Mouse (Mus musculus) heart, postnatal 36 days (tissue): ENCODE data around the gene Irx5. TPM values are rescaled to one million over a fixed set of nuclear protein-coding genes. Genes with fewer than 3 reads are reported as not detected.

Experiments used
- DNase-seq, 2 experiments: peaks; one replicate each; pipeline ENCODE4 v3.0.0; 2021 to 2022
- intact Hi-C: fragments of 180-260 bp; cut with DNase I; formaldehyde crosslinking; loops from one replicate; pipeline ENCODE4 v1.15.1; 2025
- total RNA-seq, 2 experiments: library from RNA; stranded (reverse); gene quantifications; 2 replicates each; pipeline ENCODE4 v1.2.3; 2021

Irx5 gene
- 10 to 100 TPM; 10.2 to 12.9 TPM for total RNA-seq

DNA sequence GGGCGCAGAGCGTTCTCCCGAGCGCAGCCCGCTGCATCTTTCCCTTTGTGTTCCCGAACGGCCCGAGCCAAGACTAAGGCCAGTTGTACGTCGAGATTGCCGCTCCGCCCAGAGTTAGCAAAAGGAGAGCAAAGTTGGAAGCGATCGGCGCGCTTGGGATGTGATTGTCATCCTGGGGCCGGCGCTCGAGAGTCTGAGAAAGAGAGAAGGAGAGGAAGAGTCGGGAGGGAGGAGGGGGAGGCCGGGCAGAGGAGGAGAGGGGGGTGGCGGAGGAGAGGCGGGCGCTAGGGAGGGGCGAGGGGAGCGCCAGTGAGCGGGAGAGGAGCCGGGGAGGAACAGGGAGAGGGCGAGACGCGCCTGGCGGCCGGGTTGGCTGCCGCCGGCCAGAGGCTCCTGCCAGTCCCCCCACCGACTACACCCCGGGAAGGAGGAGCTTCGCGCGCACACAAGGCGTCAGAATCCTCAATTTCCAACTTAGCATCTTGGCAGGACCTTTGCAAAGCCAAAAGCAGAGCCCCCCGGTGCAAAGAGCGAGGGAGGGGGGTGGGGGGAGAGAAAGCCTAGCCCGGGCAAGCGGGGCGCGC, at the start of gene Irx5:
Irx5 (plus strand) TSS at position 228 of the 584 bp plus-strand sequence.
- intact Hi-C loops: loop anchor here (5.0 to 10.0 kb wide), 4 partner anchors 390 to 1163 kb away; partner anchors contain the start of genes Aktip, Fto and Rpgrip1l
- peak; percentile 70 to 81 for DNase-seq

DNA sequence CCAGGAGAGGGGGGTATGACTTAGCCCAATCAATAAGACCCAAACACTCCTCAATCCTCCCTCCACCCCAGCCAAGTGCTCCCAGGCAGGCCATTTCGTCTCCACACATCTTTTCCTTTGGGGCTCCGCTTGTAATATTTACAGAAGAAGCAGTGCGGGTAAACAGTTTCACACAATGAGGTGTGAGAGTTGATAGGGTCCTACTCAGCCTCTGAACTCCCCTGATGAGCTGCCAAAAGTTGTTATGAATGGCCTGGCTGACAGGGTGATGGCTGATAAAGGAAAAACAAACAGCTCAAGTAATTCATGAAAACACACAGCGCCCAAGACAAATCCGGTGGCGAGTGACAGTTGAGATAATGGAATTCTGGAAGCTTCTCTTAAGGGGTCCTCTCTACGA, 45.2 kb upstream of the Irx5 start:
- intact Hi-C loops: no loop called here
- DNase-seq: no peak

DNA sequence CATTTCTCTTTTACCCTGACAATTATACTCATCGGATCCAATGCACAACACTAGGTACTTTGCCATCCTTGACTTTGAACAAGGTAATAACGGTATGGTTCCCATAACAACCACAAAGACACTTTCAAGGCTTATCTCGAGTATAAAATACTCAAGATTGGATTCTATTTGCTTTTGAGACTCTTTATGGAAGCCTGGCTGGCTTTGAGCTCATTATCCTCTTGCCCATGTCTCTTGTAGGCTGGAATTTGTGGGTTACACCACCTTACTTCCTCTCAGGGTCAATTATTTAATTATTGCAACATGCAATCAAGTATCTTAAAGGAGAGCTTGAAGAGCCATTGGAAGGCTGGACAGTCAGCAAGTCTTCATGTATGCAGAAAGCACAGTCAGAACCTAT, 43.7 kb upstream of the Irx5 start:
- no peak for DNase-seq
- intact Hi-C loops: no loop called here

DNA sequence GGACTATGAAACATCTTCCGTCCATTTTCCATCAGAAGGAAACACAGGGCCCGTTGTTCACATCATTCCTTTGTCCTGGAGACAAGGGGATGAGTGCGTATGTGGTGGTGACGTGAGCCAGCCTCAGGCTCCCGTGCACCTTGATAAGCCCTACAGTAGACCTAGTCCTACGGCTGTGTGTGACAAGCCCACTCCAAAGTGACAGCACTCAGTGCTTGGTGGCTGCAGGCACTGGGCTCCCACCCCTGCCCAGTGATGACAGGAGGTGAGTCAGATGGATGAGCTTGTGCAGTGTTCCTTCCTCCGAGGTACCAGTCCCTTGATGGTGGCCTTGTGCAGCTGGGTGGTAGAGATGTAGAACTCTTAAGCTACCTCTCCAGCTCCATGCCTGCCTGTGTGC, 33.7 kb upstream of the Irx5 start:
- intact Hi-C loops: no loop called here
- no peak for DNase-seq

DNA sequence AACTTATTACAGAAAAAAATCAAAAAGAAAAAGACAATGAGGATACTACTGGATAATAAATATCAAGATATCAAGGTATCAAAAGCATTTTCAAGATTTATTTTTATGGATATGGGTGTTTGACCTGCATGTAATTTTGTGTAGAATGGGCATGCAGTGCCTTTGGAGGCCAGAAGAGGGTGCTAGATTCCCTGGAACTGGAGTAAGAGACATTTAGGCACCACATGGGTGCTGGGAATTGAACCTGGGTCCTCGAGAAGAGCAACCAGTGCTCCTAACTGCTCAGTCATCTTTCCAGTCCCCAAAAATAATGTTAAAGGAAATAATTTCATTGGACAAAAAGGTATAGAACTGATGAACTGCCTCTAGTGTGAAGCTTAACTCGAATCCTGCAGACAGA, 30.2 kb upstream of the Irx5 start:
- intact Hi-C loops: no loop called here
- no peak for DNase-seq

DNA sequence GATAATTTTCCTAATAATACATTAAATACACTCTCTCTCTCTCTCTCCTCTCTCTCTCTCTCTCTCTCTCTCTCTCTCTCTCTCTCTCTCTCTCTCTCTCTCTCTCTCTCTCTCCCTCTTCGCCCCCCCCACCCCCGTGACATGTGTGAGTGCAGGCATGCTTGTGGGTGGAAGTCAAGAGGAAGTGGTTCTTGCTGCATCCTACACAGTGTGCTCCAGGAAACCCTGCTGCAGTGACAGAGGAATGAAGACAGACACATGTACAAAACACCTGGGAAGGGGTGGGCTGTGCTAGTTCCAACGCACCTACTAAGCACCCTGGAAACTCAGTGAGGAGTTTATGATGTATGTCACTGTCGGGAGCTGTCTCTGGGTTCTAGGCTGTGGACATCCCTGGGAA, 28.2 kb upstream of the Irx5 start:
- intact Hi-C loops: no loop called here
- no peak for DNase-seq

DNA sequence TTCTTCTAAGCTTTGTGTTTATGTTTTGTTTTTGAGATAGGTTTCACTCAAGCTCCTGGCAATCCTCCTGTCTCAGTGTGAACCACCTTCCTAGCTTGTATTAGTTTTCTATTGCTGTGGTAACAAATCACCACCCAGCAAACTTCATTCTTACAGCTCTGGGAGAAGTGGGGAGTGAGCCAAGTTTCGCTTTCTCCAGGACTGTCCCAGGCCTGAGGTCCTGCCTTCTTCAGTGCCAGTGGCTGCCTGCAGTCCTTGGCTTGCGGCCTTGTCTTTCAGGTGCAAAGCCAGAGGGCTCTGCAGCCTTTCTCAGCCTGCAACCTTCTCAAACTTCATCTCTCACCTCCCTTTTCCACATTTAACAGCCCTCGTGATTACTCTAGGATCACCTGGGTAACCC, 25.6 kb upstream of the Irx5 start:
- intact Hi-C loops: no loop called here
- DNase-seq: peak; percentile 23 to 39

DNA sequence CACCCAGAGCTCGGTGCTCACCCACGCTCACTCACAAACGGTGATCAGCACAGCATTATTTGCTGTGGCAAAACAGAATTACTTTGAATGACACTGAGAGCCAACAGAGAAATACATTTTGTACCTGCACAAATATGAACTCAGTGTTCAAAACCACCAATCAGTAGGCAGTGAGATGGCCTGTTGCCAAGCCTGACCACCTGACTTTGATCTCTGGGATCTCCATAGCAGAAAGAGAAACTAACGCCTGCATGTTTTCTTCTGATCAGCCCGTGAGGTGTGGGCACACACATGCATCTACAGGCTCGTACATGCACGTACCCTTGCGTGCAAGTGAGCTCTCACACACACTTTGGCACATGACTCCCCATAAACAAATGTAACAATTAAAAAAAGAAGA, 24.0 kb upstream of the Irx5 start:
- DNase-seq: no peak
- intact Hi-C loops: no loop called here

DNA sequence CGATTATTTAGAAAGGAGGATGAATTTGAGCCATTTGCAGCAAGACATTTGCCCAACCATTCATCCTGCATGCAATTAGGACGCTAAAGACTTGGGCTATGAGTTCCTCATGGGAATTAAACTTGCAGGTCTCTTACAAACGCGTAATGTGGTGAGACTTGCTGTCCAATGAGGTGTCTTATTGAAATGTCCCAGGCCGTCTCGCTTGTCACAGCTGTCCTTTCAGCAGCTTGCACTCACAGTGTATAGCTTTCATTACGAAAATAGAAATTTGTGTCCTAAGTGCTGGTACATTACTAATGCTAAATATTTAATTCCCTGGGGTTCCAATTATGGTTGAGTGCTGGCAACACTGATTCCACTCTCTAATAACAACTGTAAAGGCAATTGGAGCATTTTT, 22.3 kb upstream of the Irx5 start:
- no peak for DNase-seq
- intact Hi-C loops: no loop called here

DNA sequence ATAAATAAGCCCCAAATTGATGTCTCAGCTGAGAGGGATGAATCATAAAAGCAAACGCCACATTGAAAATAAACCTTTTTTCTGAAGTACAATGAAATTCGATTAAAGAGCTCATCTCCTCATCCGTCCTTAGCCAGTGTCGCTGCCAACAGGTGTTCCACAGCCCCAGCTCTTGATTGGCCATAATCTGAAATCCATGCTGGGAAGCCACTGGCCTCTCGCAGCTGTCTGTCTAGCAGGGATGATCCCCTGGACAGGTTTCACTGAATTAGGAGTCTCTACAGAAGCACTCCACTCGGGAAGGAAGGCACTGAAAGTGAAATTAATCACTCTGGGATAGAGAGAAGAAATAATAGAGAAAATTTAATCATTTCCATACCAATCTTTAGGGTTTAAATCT, 21.4 kb upstream of the Irx5 start:
- no peak for DNase-seq
- intact Hi-C loops: no loop called here

DNA sequence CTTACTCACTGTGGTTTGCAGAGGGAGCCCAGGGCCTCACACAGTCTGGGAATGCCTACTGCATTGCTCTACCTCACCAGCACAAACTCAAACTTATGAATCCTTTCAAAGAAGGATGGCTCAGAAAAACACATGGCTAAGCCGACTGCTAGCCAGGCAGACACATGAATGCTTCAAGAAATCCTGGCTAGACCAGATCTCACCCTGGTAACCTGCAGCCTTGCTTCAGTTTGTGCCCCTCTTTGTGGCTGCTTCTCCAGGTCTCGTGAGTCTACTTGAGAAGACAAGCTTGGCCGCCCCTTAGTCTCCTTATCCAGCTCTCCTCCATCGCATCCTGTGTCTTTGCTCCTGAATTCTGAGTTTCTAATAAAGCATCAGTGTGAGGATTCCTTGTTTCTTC, 13.9 kb upstream of the Irx5 start:
- DNase-seq: no peak
- intact Hi-C loops: no loop called here

DNA sequence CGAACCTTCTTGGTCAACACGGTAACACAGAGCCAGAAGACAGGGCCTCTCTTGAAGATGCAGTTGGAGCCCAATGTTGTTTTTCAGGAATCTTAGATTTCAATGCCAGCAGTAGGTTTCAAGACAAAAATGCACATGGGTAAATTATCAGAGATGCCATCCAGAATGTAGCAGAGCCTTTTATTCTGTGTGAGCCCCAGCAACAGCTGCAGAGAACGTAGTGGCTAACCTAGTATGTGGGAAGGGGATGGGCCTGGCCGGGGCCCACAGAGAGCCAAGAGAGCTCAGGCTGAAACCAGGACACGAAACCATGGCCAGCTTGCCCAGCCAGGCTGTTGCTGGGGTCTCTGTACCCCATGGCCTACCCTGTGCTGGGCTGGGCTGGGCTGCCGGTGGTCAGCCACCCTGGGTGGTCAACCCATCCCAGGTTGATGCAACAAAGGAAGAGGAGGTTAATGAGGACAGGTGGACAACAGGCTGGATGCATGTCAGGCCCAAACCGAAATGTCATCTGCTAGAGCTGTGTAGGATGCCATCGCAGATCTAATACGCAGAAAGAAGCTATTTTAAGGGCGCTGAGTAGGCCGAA, 7.4 kb upstream of the Irx5 start:
- intact Hi-C loops: loop anchor here (10.0 kb wide), 2 partner anchors 1035 to 1155 kb away; partner anchors contain the start of genes Aktip, Fto and Rpgrip1l
- DNase-seq: peak in 1 of 2 experiments; percentile 17

DNA sequence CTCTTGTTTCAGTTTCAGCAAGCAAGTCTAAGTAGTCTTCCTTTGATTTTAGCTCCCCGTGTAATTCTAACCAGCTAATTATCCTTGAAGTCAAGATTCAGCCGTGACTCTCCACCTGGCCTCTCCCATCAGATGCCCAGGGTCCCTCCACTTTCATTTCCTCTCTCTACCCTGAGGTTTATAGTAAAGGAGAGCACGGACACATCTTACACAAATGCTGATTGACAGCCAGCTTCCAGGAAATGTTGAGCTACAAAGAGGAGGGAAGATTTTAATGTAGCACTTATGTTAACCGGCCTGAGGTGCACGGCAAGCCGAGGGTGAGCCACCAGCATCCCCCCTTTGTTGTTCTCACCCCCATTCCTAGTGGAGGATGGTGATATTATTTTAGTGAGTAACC, 4.0 kb upstream of the Irx5 start:
- DNase-seq: no peak
- intact Hi-C loops: loop anchor here (2.0 to 10.0 kb wide), 3 partner anchors 821 to 1159 kb away; partner anchors contain the start of genes Aktip, Fto and Rpgrip1l

DNA sequence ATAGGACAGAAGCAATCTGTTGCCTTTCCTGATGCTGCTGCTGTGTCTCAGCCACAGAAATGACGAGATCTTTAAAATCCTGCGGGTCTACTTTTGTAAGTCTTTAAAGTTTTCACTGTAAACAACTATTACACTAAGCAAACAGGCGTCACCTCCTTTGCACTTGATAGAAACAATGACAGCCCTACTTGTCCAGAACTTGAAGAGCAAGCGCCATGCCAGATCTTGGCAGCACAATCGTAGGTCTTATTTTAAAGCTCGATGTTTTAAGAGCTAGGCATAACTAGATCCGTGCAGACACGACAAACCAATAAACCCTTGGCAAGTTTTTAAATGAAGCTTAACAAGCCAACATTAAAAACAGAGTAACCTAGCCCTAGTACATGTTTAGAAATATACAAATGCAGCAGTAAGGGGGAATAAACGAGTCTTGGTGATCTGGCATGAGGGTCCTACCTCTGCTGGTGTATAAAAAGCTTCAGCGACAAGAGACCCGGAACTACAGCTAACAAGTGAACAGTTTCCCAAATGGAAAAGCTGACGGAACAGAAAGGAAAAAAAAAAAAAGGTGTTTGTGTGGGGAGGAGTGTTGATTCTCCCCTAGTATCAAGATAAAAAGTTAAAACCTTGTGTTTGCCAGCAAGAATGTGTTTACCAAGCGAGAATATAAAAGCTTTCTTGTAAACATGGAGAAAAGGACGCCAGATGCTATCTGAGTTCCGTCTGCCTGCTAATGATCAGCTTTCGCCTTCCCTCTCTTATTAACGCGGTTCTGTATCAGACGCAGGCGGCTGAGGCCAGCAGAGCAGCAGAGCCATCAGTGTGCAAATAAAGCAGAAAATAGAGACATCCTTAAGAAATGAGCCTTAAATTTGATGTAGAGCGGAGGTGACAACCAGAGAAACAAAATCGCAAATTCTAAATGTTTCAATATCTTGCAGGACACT, 2.6 kb upstream of the Irx5 start:
- intact Hi-C loops: loop anchor here (1.0 to 10.0 kb wide), 6 partner anchors 388 to 1160 kb away; partner anchors contain the start of genes Aktip, Fto and Rpgrip1l
- DNase-seq: peak in 1 of 2 experiments; percentile 28

DNA sequence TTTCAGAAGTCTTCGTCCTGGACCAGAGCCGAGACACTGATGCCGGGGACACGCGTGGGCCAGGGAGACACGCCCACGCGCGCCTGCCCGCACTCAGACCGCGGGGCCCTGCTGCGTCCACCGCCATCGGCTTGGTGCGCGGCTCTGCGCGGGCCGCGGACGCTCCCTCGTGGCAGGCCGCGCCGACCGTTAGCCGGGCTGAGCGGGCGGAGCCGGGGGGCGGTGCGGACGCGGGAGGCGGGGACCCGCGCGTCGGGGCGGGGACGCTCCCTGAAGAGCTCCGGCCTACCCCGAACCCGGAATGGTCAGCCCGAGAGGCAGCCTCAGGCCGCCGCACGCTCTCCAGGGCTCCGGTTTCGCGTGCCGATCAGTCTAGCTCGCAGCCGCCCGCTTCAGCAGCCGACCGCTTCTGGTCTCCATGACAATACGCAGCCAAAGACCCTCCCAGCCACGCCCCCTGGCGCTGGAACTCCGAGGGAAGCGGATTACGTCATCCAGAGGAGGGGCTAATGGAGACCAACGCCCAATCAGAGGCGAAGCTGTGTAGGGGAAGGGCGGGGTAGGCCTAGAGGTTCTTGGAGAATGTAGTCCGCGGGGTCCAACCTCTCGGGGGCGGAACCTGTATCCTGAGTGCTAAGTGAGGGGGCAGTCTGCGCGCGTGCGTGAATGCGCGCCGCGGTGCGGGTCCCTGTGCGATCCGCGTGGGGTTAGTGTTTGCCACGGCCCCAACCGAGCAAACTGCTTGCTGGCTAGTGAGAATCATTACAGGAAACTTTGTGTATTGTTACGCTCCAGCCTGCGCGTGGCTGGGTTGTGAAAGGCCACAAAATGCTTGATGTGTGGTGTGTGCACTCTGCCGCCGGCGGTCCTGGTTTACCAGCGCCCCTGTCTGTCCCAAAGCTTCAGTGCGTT, 1.5 kb upstream of the Irx5 start:
- intact Hi-C loops: loop anchor here (1.0 to 10.0 kb wide), 6 partner anchors 389 to 1161 kb away; partner anchors contain the start of genes Aktip, Fto and Rpgrip1l
- DNase-seq: peak; percentile 96 to 99

DNA sequence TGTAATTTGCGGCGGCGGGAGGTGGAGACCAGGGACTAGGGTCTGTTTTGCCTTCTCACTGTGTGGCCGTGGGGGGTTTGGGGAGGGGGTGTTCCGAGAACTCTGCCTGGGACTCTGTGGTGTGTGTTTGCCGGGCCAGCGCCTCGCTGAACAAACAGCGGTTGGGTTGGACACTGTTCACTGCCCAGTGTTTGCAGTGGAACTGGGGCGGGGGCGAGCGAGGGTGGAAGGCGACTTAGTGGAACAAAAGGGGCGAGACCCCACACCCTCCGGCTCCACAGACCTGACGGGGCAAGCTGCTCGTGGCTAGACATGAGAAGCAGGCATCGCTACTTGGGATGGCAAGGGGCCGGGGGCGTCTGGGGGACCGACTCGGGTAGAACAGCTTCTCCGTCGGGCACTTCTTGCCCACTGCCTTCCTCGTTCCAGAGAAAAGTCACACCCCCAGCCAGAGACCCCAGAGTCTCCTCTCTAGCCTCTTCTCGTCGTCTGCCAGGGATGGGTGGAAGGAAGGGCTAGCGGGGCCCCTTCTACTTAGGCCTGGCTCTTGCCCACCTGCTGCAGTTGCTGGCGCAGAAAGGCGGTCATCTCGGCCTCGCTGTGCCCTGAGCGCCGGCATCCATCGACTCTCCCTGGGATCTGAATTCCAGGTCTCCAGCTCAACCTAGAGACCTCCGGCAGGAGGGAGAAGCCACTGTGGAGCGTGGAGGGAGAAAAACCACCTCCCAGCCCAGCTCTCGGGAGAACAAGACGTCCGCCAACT, 631 bp upstream of the Irx5 start:
- intact Hi-C loops: loop anchor here (5.0 to 10.0 kb wide), 4 partner anchors 389 to 1162 kb away; partner anchors contain the start of genes Aktip, Fto and Rpgrip1l
- DNase-seq: peak; percentile 15 to 24

DNA sequence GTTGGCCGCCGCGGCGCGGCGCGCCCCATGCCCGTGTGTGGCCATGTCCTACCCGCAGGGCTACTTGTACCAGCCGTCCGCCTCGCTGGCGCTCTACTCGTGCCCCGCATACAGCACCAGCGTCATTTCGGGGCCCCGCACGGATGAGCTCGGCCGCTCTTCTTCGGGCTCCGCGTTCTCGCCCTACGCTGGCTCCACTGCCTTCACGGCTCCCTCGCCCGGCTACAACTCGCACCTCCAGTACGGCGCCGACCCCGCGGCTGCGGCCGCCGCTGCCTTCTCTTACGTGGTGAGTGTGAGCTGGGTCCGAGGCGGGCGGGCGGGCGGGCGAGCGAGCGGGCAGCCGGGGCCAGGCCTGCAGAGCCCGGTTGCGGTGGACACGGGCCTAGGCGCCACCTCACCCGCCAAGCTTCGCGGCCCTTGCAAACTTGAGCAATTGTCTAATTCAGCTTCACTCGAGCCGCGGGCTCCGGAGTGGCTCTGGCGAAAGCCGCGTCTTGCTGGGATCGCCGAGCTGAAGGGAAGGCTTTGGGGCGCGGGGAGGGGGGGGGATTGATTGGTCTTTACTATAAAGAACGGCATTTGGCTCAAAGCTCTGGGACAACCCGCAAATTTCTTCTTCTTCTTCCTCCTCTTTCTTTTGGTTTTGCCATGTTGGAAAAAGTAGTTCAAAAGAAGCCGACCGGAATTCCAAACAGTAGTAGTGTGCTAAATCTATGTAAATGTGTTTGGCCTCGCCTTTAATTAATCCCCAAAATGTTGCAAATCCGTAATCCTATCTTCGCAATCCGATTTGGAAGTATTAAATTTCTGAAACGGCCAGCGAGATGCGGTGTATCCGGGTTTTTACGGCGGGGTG, 945 bp downstream of the Irx5 start:
- peak; percentile 49 to 59 for DNase-seq
- intact Hi-C loops: loop anchor here (5.0 to 10.0 kb wide), 4 partner anchors 391 to 1164 kb away; partner anchors contain the start of genes Aktip, Fto and Rpgrip1l
